Comparison of ENCODE assay signal across 8 mouse cellular contexts in genomic region chr7:34232785-34233725, GRCm38 (mm10). TPM values are rescaled to one million over a fixed set of nuclear protein-coding genes. Genes with fewer than 3 reads are reported as not detected.
DNase-seq lines count a peak whose midpoint lies in the region; ATAC-seq and TF ChIP-seq lines count a peak whose summit lies in the region.

No protein-coding gene starts in this region.

- no peak for TF ChIP-seq CTCF in lung, adult 2 months (IDR thresholded peaks at IDR 0.05; ENCODE audit: insufficient read depth, low read length)

- TF ChIP-seq POLR2A in lung, adult 2 months (IDR thresholded peaks at IDR 0.05; ENCODE audit: borderline replicate concordance, extremely low read depth, low read depth, low read length): no peak

- no peaks in the 10 kb centered on the region for H3K9me3 ChIP-seq in embryonic facial prominence, embryonic 15.5 days (replicated peaks)
- H3K9me3 ChIP-seq in intestine, embryonic 15.5 days: no peaks in the 10 kb centered on the region
- no peaks in the 10 kb centered on the region for H3K9me3 ChIP-seq in neural tube, embryonic 13.5 days

- H3K27me3 ChIP-seq in embryonic facial prominence, embryonic 15.5 days: no peaks in the 10 kb centered on the region
- H3K27me3 ChIP-seq in intestine, embryonic 15.5 days (replicated peaks): no peaks in the 10 kb centered on the region
- no peaks in the 10 kb centered on the region for H3K27me3 ChIP-seq in neural tube, embryonic 13.5 days

- 37% methylated on average over 7 of the region's 7 CpGs for WGBS in lung, adult 2 months
- WGBS in embryonic facial prominence, embryonic 15.5 days: 32% methylated on average over 7 of the region's 7 CpGs
- 41% methylated on average over 7 of the region's 7 CpGs for WGBS in intestine, embryonic 15.5 days
- WGBS in neural tube, embryonic 13.5 days: 48% methylated on average over 7 of the region's 7 CpGs

- peak overlapping the region; percentile 66 for H3K4me2 ChIP-seq in embryonic facial prominence, embryonic 15.5 days (replicated peaks)
- peak overlapping the region; percentile 70 for H3K4me2 ChIP-seq in intestine, embryonic 15.5 days (replicated peaks)
- peak overlapping the region; percentile 69 for H3K4me2 ChIP-seq in neural tube, embryonic 13.5 days

- H3K4me3 ChIP-seq in lung, adult 2 months (replicated peaks; ENCODE audit: extremely low read depth, low read depth, low read length): peak overlapping the region; percentile 79
- peak overlapping the region; percentile 59 for H3K4me3 ChIP-seq in embryonic facial prominence, embryonic 15.5 days (replicated peaks)
- H3K4me3 ChIP-seq in intestine, embryonic 15.5 days (replicated peaks): peak overlapping the region; percentile 33
- peak overlapping the region; percentile 46 for H3K4me3 ChIP-seq in neural tube, embryonic 13.5 days

- peak overlapping the region; percentile 44; the same call in 1 of the 2 replicates for H3K9ac ChIP-seq in embryonic facial prominence, embryonic 15.5 days
- peak overlapping the region; percentile 60 for H3K9ac ChIP-seq in intestine, embryonic 15.5 days
- peak overlapping the region; percentile 69 for H3K9ac ChIP-seq in neural tube, embryonic 13.5 days

- H3K36me3 ChIP-seq in embryonic facial prominence, embryonic 15.5 days: peaks cover 14% of the 10 kb centered on the region; the same call in 1 of the 2 replicates
- H3K36me3 ChIP-seq in intestine, embryonic 15.5 days: peaks cover 8% of the 10 kb centered on the region; the same call in 1 of the 2 replicates
- peaks cover 19% of the 10 kb centered on the region for H3K36me3 ChIP-seq in neural tube, embryonic 13.5 days

- H3K4me1 ChIP-seq in lung, adult 2 months (ENCODE audit: control insufficient read depth, insufficient read depth, low read length): peaks cover 7% of the 10 kb centered on the region
- peaks cover 22% of the 10 kb centered on the region for H3K4me1 ChIP-seq in embryonic facial prominence, embryonic 15.5 days
- peaks cover 16% of the 10 kb centered on the region for H3K4me1 ChIP-seq in intestine, embryonic 15.5 days (replicated peaks)
- peaks cover 39% of the 10 kb centered on the region for H3K4me1 ChIP-seq in neural tube, embryonic 13.5 days (replicated peaks)

- ATAC-seq in embryonic facial prominence, embryonic 15.5 days (ENCODE audit: insufficient number of reproducible peaks, low FRiP score, low TSS enrichment, low read depth): no peak
- ATAC-seq in intestine, embryonic 15.5 days: no peak
- no peak for ATAC-seq in neural tube, embryonic 13.5 days (ENCODE audit: low read depth)

- peak overlapping the region; percentile 95 for H3K27ac ChIP-seq in embryonic facial prominence, embryonic 15.5 days (replicated peaks)
- peak overlapping the region; percentile 93 for H3K27ac ChIP-seq in intestine, embryonic 15.5 days
- H3K27ac ChIP-seq in neural tube, embryonic 13.5 days (replicated peaks): peak overlapping the region; percentile 91

- no peak for DNase-seq in lung, adult 2 months
- DNase-seq in lung, postnatal 4 days: no peak
- DNase-seq in spleen, postnatal 4 days (ENCODE audit: low spot score in 2 of 2): no peak
- no peak for DNase-seq in adrenal gland, postnatal 36 days
- DNase-seq in adrenal gland, postnatal 14 days: no peak

RNA-seq across cellular contexts. Expression of gene Gpi1, which starts 2.9 kb away (rescaled TPM):
- polyA plus RNA-seq in lung, adult 2 months (2012; rRNA removed): 164 and 199 TPM in 2 replicates
- polyA plus RNA-seq in embryonic facial prominence, embryonic 15.5 days (2015; fragmentation: Nextera tagmentation; extraction: Ambion mirVana): 277 and 278 TPM in 2 replicates
- 421 and 423 TPM in 2 replicates for polyA plus RNA-seq in intestine, embryonic 15.5 days (2015; fragmentation: Nextera tagmentation; extraction: Ambion mirVana)
- polyA plus RNA-seq in neural tube, embryonic 13.5 days (2015; fragmentation: Nextera tagmentation; extraction: Ambion mirVana): 209 and 242 TPM in 2 replicates
- 100 to 1,000 TPM; 373 to 429 TPM for total RNA-seq in adrenal gland, postnatal 36 days (2021)
- 347 and 396 TPM in 2 replicates for total RNA-seq in adrenal gland, postnatal 14 days (2021)

RNA-seq across cellular contexts. Expression of gene Gm6096, which starts 17.8 kb away (rescaled TPM):
- polyA plus RNA-seq in lung, adult 2 months (2012; rRNA removed): not detected in 2 replicates
- 0.46 TPM in 1 of 2 replicates, not detected in the other for polyA plus RNA-seq in embryonic facial prominence, embryonic 15.5 days (2015; fragmentation: Nextera tagmentation; extraction: Ambion mirVana)
- not detected in 2 replicates for polyA plus RNA-seq in intestine, embryonic 15.5 days (2015; fragmentation: Nextera tagmentation; extraction: Ambion mirVana)
- polyA plus RNA-seq in neural tube, embryonic 13.5 days (2015; fragmentation: Nextera tagmentation; extraction: Ambion mirVana): not detected in 2 replicates
- total RNA-seq in adrenal gland, postnatal 36 days (2021): not detected
- total RNA-seq in adrenal gland, postnatal 14 days (2021): not detected in 2 replicates

RNA-seq across cellular contexts. Expression of gene Pdcd2l, which starts 36.6 kb away (rescaled TPM):
- 19.1 and 23.7 TPM in 2 replicates for polyA plus RNA-seq in lung, adult 2 months (2012; rRNA removed)
- polyA plus RNA-seq in embryonic facial prominence, embryonic 15.5 days (2015; fragmentation: Nextera tagmentation; extraction: Ambion mirVana): 56.9 and 60.8 TPM in 2 replicates
- polyA plus RNA-seq in intestine, embryonic 15.5 days (2015; fragmentation: Nextera tagmentation; extraction: Ambion mirVana): 55.9 TPM in 2 replicates
- polyA plus RNA-seq in neural tube, embryonic 13.5 days (2015; fragmentation: Nextera tagmentation; extraction: Ambion mirVana): 77.9 and 83.8 TPM in 2 replicates
- 10 to 100 TPM; 21.8 to 23.9 TPM for total RNA-seq in adrenal gland, postnatal 36 days (2021)
- total RNA-seq in adrenal gland, postnatal 14 days (2021): 19.0 and 22.2 TPM in 2 replicates
